Mouse (Mus musculus) ES-CJ7 (cell line): ENCODE data around the gene Suclg1.

Source experiments
- DNase-seq: peaks from one replicate; pipeline ENCODE4 v3.0.0; 2011; ENCODE audit warnings: low read depth, low spot score

Suclg1 gene

DNA sequence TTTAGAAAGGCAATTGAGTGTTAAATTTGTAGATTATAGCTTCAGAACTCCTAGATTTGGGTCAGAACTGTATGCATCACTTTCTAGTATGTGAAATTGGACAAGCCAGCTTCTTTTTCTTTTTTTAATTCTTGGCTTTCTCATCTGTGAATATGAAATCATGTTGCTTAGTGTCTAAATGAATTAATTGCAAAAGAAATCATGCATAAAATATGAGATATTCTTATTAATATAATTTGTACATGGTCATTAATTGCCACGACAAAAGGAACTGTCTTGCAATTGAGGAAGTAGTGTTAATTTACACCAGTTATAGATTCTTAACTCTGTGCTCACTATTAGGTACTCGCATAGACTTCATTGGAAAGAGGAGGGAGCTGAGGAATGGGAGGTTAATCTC, 74.1 kb downstream of the Suclg1 start:
- DNase-seq, result no peak
